Mouse (Mus musculus): ENCODE measurements around the gene Rxylt1.
A peak's percentile ranks its signal among the peaks of the same experiment; 100 is the strongest.

Rxylt1 gene

GRCm38 (mm10) chr10:122040372-122040771 is 56.8 kb downstream of the Rxylt1 start:
- no peak for DNase-seq

GRCm38 (mm10) chr10:122039566-122039965 is 57.6 kb downstream of the Rxylt1 start:
- no peak for DNase-seq

GRCm38 (mm10) chr10:122038554-122038953 is 58.6 kb downstream of the Rxylt1 start:
- peak; percentile 40 for DNase-seq

GRCm38 (mm10) chr10:122033271-122033670 is 63.9 kb downstream of the Rxylt1 start:
- DNase-seq, result no peak

- DNase-seq, result no peak
Measured at GRCm38 (mm10) chr10:122030420-122030819, 66.8 kb downstream of the Rxylt1 start.

- peak; percentile 38 for DNase-seq
Measured at GRCm38 (mm10) chr10:122029738-122030137, 67.4 kb downstream of the Rxylt1 start.
